Comparison of ENCODE assay signal across 9 mouse cellular contexts in genomic region chr11:51643761-51644160, GRCm38 (mm10). TPM values are rescaled to one million over a fixed set of nuclear protein-coding genes. Genes with fewer than 3 reads are reported as not detected.
A peak's percentile ranks its signal among the peaks of the same experiment; 100 is the strongest.
DNase-seq lines count a peak whose midpoint lies in the region; ATAC-seq and TF ChIP-seq lines count a peak whose summit lies in the region.
"Had no signal": no experiment of that assay in that cellular context is flagged by ENCODE, and none has a peak within 500 bp of the region (broad histone marks: within the 10 kb centered on the region; RNA-seq: fewer than 3 reads in every experiment).

No protein-coding gene starts in this region.

- no peak for TF ChIP-seq CTCF in midbrain, postnatal 0 days (IDR thresholded peaks at IDR 0.05)

- no peak; the same call in 1 of the 2 replicates for ATAC-seq in midbrain, postnatal 0 days (ENCODE audit: low FRiP score)
- no peak for ATAC-seq in midbrain, embryonic 15.5 days (replicated peaks)
- ATAC-seq in hindbrain, embryonic 15.5 days (ENCODE audit: low FRiP score, low read depth), result no peak

- peak overlapping the region; percentile 23 for H3K4me3 ChIP-seq in heart, embryonic 10.5 days
- H3K4me3 ChIP-seq in midbrain, postnatal 0 days (ENCODE audit: low read depth, low read length), result no peak overlapping the region
- H3K4me3 ChIP-seq in midbrain, embryonic 15.5 days, result no peak overlapping the region
- no peak overlapping the region for H3K4me3 ChIP-seq in hindbrain, embryonic 15.5 days
- H3K4me3 ChIP-seq: embryonic facial prominence, embryonic 12.5 days had no signal

- H3K27ac ChIP-seq in heart, embryonic 10.5 days, result no peak overlapping the region
- no peak overlapping the region for H3K27ac ChIP-seq in midbrain, postnatal 0 days (ENCODE audit: low read depth, low read length)
- H3K27ac ChIP-seq in midbrain, embryonic 15.5 days, result no peak overlapping the region
- 0 out of 2 replicates have a peak overlapping the region, but pooled peaks have one; percentile 0 for H3K27ac ChIP-seq in hindbrain, embryonic 15.5 days (replicated peaks)
- H3K27ac ChIP-seq: embryonic facial prominence, embryonic 12.5 days had no signal

- peaks cover 37% of the 10 kb centered on the region for H3K4me1 ChIP-seq in heart, embryonic 10.5 days
- no peaks in the 10 kb centered on the region for H3K4me1 ChIP-seq in midbrain, postnatal 0 days (ENCODE audit: insufficient read depth, low read length)
- H3K4me1 ChIP-seq in midbrain, embryonic 15.5 days, result peaks cover 3% of the 10 kb centered on the region; the same call in 1 of the 2 replicates
- peaks cover 25% of the 10 kb centered on the region; the same call in 1 of the 2 replicates for H3K4me1 ChIP-seq in hindbrain, embryonic 15.5 days (replicated peaks)

- no peak for DNase-seq in heart, embryonic 10.5 days (ENCODE audit: low spot score)
- no peak for DNase-seq in heart, postnatal 25 days (ENCODE audit: low spot score)
- DNase-seq in midbrain, postnatal 0 days (ENCODE audit: low spot score), result peak; percentile 51
- DNase-seq in thymus, postnatal 4 days, result peak; percentile 81
- no peak for DNase-seq in embryo, embryonic 10.5 days (ENCODE audit: low spot score)
- no peak for DNase-seq in urinary bladder, adult 18-20 months (ENCODE audit: low spot score in 2 of 2)

- H3K4me2 ChIP-seq in midbrain, postnatal 0 days (ENCODE audit: low read depth, low read length, poor library complexity, severe bottlenecking), result 0 out of 2 replicates have a peak overlapping the region, but pooled peaks have one; percentile 0
- H3K4me2 ChIP-seq in midbrain, embryonic 15.5 days, result no peak overlapping the region
- 0 out of 2 replicates have a peak overlapping the region, but pooled peaks have one; percentile 9 for H3K4me2 ChIP-seq in hindbrain, embryonic 15.5 days
- H3K4me2 ChIP-seq: embryonic facial prominence, embryonic 12.5 days had no signal

- no peak overlapping the region for H3K9ac ChIP-seq in midbrain, postnatal 0 days (replicated peaks; ENCODE audit: low read length, poor library complexity, severe bottlenecking)
- no peak overlapping the region for H3K9ac ChIP-seq in midbrain, embryonic 15.5 days
- H3K9ac ChIP-seq in hindbrain, embryonic 15.5 days, result no peak overlapping the region
- H3K9ac ChIP-seq: embryonic facial prominence, embryonic 12.5 days had no signal

- H3K27me3 ChIP-seq in heart, embryonic 10.5 days (ENCODE audit: insufficient read depth, poor library complexity, severe bottlenecking), result peaks cover 29% of the 10 kb centered on the region
- no peaks in the 10 kb centered on the region for H3K27me3 ChIP-seq in midbrain, postnatal 0 days (ENCODE audit: insufficient read depth, low read length)
- no peaks in the 10 kb centered on the region for H3K27me3 ChIP-seq in midbrain, embryonic 15.5 days (replicated peaks)
- no peaks in the 10 kb centered on the region for H3K27me3 ChIP-seq in hindbrain, embryonic 15.5 days
- H3K27me3 ChIP-seq: embryonic facial prominence, embryonic 12.5 days had no signal

- 44% methylated on average over 15 of the region's 15 CpGs for WGBS in heart, embryonic 10.5 days
- 55% methylated on average over 15 of the region's 15 CpGs for WGBS in midbrain, postnatal 0 days
- WGBS in midbrain, embryonic 15.5 days, result 50% methylated on average over 15 of the region's 15 CpGs
- WGBS in hindbrain, embryonic 15.5 days, result 51% methylated on average over 15 of the region's 15 CpGs

- intact Hi-C loops in heart, postnatal 25 days (cut with DNase I), result no loop called here

- H3K9me3 ChIP-seq in heart, embryonic 10.5 days, result no peaks in the 10 kb centered on the region
- H3K9me3 ChIP-seq in midbrain, postnatal 0 days (ENCODE audit: low read length), result no peaks in the 10 kb centered on the region
- no peaks in the 10 kb centered on the region for H3K9me3 ChIP-seq in midbrain, embryonic 15.5 days
- no peaks in the 10 kb centered on the region for H3K9me3 ChIP-seq in hindbrain, embryonic 15.5 days
- H3K9me3 ChIP-seq: embryonic facial prominence, embryonic 12.5 days had no signal

- H3K36me3 ChIP-seq in heart, embryonic 10.5 days, result peaks cover 30% of the 10 kb centered on the region
- H3K36me3 ChIP-seq in midbrain, postnatal 0 days (ENCODE audit: insufficient read depth, low read length), result peaks cover 20% of the 10 kb centered on the region
- no peaks in the 10 kb centered on the region for H3K36me3 ChIP-seq in midbrain, embryonic 15.5 days (replicated peaks)
- 0 out of 2 replicates have a peak, but pooled peaks cover 9% of the 10 kb centered on the region for H3K36me3 ChIP-seq in hindbrain, embryonic 15.5 days

RNA-seq across cellular contexts. Expression of gene N4bp3, which starts 6.9 kb away (rescaled TPM):
- 6.9 and 12.0 TPM in 2 replicates for polyA plus RNA-seq in heart, embryonic 10.5 days (2016; fragmentation: Nextera tagmentation; extraction: Ambion mirVana)
- 10 to 100 TPM; 11.6 to 16.1 TPM for total RNA-seq in heart, postnatal 25 days (2021)
- 36.7 and 41.2 TPM in 2 replicates for total RNA-seq in midbrain, postnatal 0 days (2014; rRNA removed)
- 24.7 and 26.8 TPM in 2 replicates for polyA plus RNA-seq in midbrain, postnatal 0 days (2015; fragmentation: Nextera tagmentation; extraction: Ambion mirVana)
- polyA plus RNA-seq in midbrain, embryonic 15.5 days (2015; fragmentation: Nextera tagmentation; extraction: Ambion mirVana), result 20.5 and 21.1 TPM in 2 replicates
- polyA plus RNA-seq in hindbrain, embryonic 15.5 days (2015; fragmentation: Nextera tagmentation; extraction: Ambion mirVana), result 25.8 and 29.8 TPM in 2 replicates

RNA-seq across cellular contexts. Expression of gene D930048N14Rik, which starts 7.0 kb away (rescaled TPM):
- polyA plus RNA-seq in heart, embryonic 10.5 days (2016; fragmentation: Nextera tagmentation; extraction: Ambion mirVana), result 0.78 and 1.6 TPM in 2 replicates
- under 1 TPM; 0.50 to 0.68 TPM for total RNA-seq in heart, postnatal 25 days (2021)
- 1.0 and 1.4 TPM in 2 replicates for total RNA-seq in midbrain, postnatal 0 days (2014; rRNA removed)
- polyA plus RNA-seq in midbrain, postnatal 0 days (2015; fragmentation: Nextera tagmentation; extraction: Ambion mirVana), result 1.2 and 1.3 TPM in 2 replicates
- 0.91 and 0.94 TPM in 2 replicates for polyA plus RNA-seq in midbrain, embryonic 15.5 days (2015; fragmentation: Nextera tagmentation; extraction: Ambion mirVana)
- polyA plus RNA-seq in hindbrain, embryonic 15.5 days (2015; fragmentation: Nextera tagmentation; extraction: Ambion mirVana), result 1.2 and 1.4 TPM in 2 replicates

RNA-seq across cellular contexts. Expression of gene Rmnd5b, which starts 8.1 kb away (rescaled TPM):
- polyA plus RNA-seq in heart, embryonic 10.5 days (2016; fragmentation: Nextera tagmentation; extraction: Ambion mirVana), result 34.3 and 37.9 TPM in 2 replicates
- total RNA-seq in heart, postnatal 25 days (2021), result 10 to 100 TPM; 14.1 to 17.2 TPM
- 70.1 and 93.9 TPM in 2 replicates for total RNA-seq in midbrain, postnatal 0 days (2014; rRNA removed)
- 66.0 and 72.7 TPM in 2 replicates for polyA plus RNA-seq in midbrain, postnatal 0 days (2015; fragmentation: Nextera tagmentation; extraction: Ambion mirVana)
- polyA plus RNA-seq in midbrain, embryonic 15.5 days (2015; fragmentation: Nextera tagmentation; extraction: Ambion mirVana), result 83.7 and 89.3 TPM in 2 replicates
- 74.2 and 79.6 TPM in 2 replicates for polyA plus RNA-seq in hindbrain, embryonic 15.5 days (2015; fragmentation: Nextera tagmentation; extraction: Ambion mirVana)

RNA-seq across cellular contexts. Expression of gene Nhp2, which starts 24.2 kb away (rescaled TPM):
- 154 and 210 TPM in 2 replicates for polyA plus RNA-seq in heart, embryonic 10.5 days (2016; fragmentation: Nextera tagmentation; extraction: Ambion mirVana)
- 10 to 100 TPM; 17.6 to 17.9 TPM for total RNA-seq in heart, postnatal 25 days (2021)
- total RNA-seq in midbrain, postnatal 0 days (2014; rRNA removed), result 36.6 and 60.3 TPM in 2 replicates
- 88.4 and 96.1 TPM in 2 replicates for polyA plus RNA-seq in midbrain, postnatal 0 days (2015; fragmentation: Nextera tagmentation; extraction: Ambion mirVana)
- 91.5 and 95.2 TPM in 2 replicates for polyA plus RNA-seq in midbrain, embryonic 15.5 days (2015; fragmentation: Nextera tagmentation; extraction: Ambion mirVana)
- polyA plus RNA-seq in hindbrain, embryonic 15.5 days (2015; fragmentation: Nextera tagmentation; extraction: Ambion mirVana), result 105 TPM in 2 replicates

RNA-seq across cellular contexts. Expression of gene Hnrnpab, which starts 37.1 kb away (rescaled TPM):
- 341 and 617 TPM in 2 replicates for polyA plus RNA-seq in heart, embryonic 10.5 days (2016; fragmentation: Nextera tagmentation; extraction: Ambion mirVana)
- total RNA-seq in heart, postnatal 25 days (2021), result 100 to 1,000 TPM; 134 to 142 TPM
- total RNA-seq in midbrain, postnatal 0 days (2014; rRNA removed), result 239 and 245 TPM in 2 replicates
- polyA plus RNA-seq in midbrain, postnatal 0 days (2015; fragmentation: Nextera tagmentation; extraction: Ambion mirVana), result 191 and 220 TPM in 2 replicates
- 353 and 380 TPM in 2 replicates for polyA plus RNA-seq in midbrain, embryonic 15.5 days (2015; fragmentation: Nextera tagmentation; extraction: Ambion mirVana)
- polyA plus RNA-seq in hindbrain, embryonic 15.5 days (2015; fragmentation: Nextera tagmentation; extraction: Ambion mirVana), result 322 and 330 TPM in 2 replicates

Comparison
In these comparisons a context has a peak if more than half of its experiments do, and no peak if none do; other contexts are left out.
1. DNase-seq: peak in midbrain, postnatal 0 days (single experiment) and thymus, postnatal 4 days (single experiment); none in heart, embryonic 10.5 days (single experiment), heart, postnatal 25 days (single experiment), embryo, embryonic 10.5 days (single experiment) and urinary bladder, adult 18-20 months (0 of 2).